Mouse (Mus musculus) E14TG2a.4 (cell line): ENCODE results near the gene Rprml.

Source experiments
- CTCF ChIP-seq: conservative IDR thresholded peaks from 2 replicates; pipeline ENCODE4 v1.5.1; 2014; ENCODE audit warnings: low read length
- NANOG ChIP-seq: IDR thresholded peaks from 2 replicates; pipeline ENCODE4 v1.6.1; 2014; ENCODE audit warnings: borderline replicate concordance, low read length, mixed read lengths

- TF ChIP-seq CTCF, result no peak
- no peak for TF ChIP-seq NANOG
Observed at GRCm38 (mm10) chr11:103606611-103607010, 42.8 kb upstream of the Rprml start.
